Mouse (Mus musculus): Measurements from ENCODE around the gene Ntn3. TPM values are rescaled to one million over a fixed set of nuclear protein-coding genes. Genes with fewer than 3 reads are reported as not detected.

Ntn3 gene
- polyA plus RNA-seq, 1 experiment from 2014 or later, result 0.29 TPM

Small RNA genes within 50 kb of the gene (microRNA-seq; reads per million reads assigned to microRNA genes)
- gene Mir5134 (ENCODE audit: borderline number of aligned reads), result 2.1 reads per million
- gene Mir6965 (ENCODE audit: borderline number of aligned reads), result not detected

Other genes with a start within 250 kb of the Ntn3 start
- 0.65 and 0.77 TPM in 2 replicates for gene Prss30, start 229.0 kb downstream of the Ntn3 start, polyA plus RNA-seq (2015; fragmentation: Nextera tagmentation; extraction: Ambion mirVana)
- 0.22 and 0.70 TPM in 2 replicates for gene Prss22, start 211.4 kb downstream of the Ntn3 start, polyA plus RNA-seq (2015; fragmentation: Nextera tagmentation; extraction: Ambion mirVana)
- gene Prss27, start 171.4 kb downstream of the Ntn3 start, polyA plus RNA-seq (2015; fragmentation: Nextera tagmentation; extraction: Ambion mirVana), result 0.93 and 2.4 TPM in 2 replicates
- 36.1 and 36.3 TPM in 2 replicates for gene Kctd5, start 136.0 kb downstream of the Ntn3 start, polyA plus RNA-seq (2015; fragmentation: Nextera tagmentation; extraction: Ambion mirVana)
- 48.3 and 62.0 TPM in 2 replicates for gene Pdpk1, start 58.6 kb downstream of the Ntn3 start, polyA plus RNA-seq (2015; fragmentation: Nextera tagmentation; extraction: Ambion mirVana)
- gene Amdhd2, start 45.8 kb downstream of the Ntn3 start, polyA plus RNA-seq (2015; fragmentation: Nextera tagmentation; extraction: Ambion mirVana), result 27.3 and 29.8 TPM in 2 replicates
- 506 and 523 TPM in 2 replicates for gene Atp6v0c, start 39.8 kb downstream of the Ntn3 start, polyA plus RNA-seq (2015; fragmentation: Nextera tagmentation; extraction: Ambion mirVana)
- gene Tbc1d24, start 4.0 kb downstream of the Ntn3 start, polyA plus RNA-seq (2015; fragmentation: Nextera tagmentation; extraction: Ambion mirVana), result 1.4 and 1.5 TPM in 2 replicates
- gene Tedc2, start 11.3 kb upstream of the Ntn3 start, polyA plus RNA-seq (2015; fragmentation: Nextera tagmentation; extraction: Ambion mirVana), result 6.9 and 8.0 TPM in 2 replicates
- 63.0 and 74.3 TPM in 2 replicates for gene Ccnf, start 42.0 kb upstream of the Ntn3 start, polyA plus RNA-seq (2015; fragmentation: Nextera tagmentation; extraction: Ambion mirVana)
- gene Abca17, start 141.5 kb upstream of the Ntn3 start, polyA plus RNA-seq (2015; fragmentation: Nextera tagmentation; extraction: Ambion mirVana), result not detected in 2 replicates
- gene Abca3, start 142.4 kb upstream of the Ntn3 start, polyA plus RNA-seq (2015; fragmentation: Nextera tagmentation; extraction: Ambion mirVana), result 5.6 and 8.1 TPM in 2 replicates
- gene Rnps1, start 205.0 kb upstream of the Ntn3 start, polyA plus RNA-seq (2015; fragmentation: Nextera tagmentation; extraction: Ambion mirVana), result 232 and 240 TPM in 2 replicates
- gene Eci1, start 217.1 kb upstream of the Ntn3 start, polyA plus RNA-seq (2015; fragmentation: Nextera tagmentation; extraction: Ambion mirVana), result 23.2 and 31.3 TPM in 2 replicates
- 1.7 and 1.9 TPM in 2 replicates for gene Dnase1l2, start 233.6 kb upstream of the Ntn3 start, polyA plus RNA-seq (2015; fragmentation: Nextera tagmentation; extraction: Ambion mirVana)

Data from thymus, postnatal 0 days (tissue).